18 mouse cellular contexts compared by ENCODE assay signal in the genomic region with DNA sequence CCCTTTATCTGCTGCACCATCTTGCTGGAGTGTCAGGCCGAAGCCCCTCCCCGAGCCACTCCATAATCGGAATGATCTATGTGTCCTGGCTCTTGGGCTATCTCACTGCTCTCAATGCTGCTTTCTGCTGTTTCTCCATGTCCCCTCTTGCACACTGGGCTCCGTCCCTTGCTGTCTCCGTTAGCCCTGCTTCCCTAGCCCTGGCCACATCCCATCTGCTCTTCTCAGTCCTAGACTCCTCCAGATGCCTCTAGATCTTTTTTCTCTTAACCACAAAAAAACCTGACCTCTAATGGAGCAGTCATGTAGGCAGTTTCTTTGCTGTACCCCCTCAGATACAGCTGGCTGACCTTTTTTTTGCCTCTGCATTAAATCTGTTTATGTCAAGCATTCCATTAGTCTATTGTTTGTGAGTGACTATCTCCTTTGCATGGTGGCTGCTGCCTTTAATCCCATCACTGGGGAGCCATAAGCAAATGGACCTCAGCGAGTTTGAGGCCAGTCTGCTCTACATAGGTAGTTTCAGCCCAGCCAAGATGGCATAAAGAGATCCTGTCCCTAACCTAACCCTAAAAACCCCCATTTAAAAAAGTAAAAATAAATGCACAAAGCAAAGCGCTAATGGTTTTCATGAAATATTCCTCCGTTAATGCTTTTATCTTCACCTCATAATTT. TPM values are rescaled to one million over a fixed set of nuclear protein-coding genes. Genes with fewer than 3 reads are reported as not detected.
DNase-seq lines count a peak whose midpoint lies in the region; ATAC-seq and TF ChIP-seq lines count a peak whose summit lies in the region.
"Had no signal": no experiment of that assay in that cellular context is flagged by ENCODE, and none has a peak within 500 bp of the region (broad histone marks: within the 10 kb centered on the region; RNA-seq: fewer than 3 reads in every experiment).

No protein-coding gene starts in this region.

- H3K9me3 ChIP-seq in ES-E14 (ENCODE audit: control insufficient read depth, insufficient read depth, low read depth, low read length) = no peaks in the 10 kb centered on the region
- H3K9me3 ChIP-seq in forebrain, embryonic 13.5 days (replicated peaks) = no peaks in the 10 kb centered on the region
- H3K9me3 ChIP-seq in hindbrain, embryonic 15.5 days = no peaks in the 10 kb centered on the region
- H3K9me3 ChIP-seq in midbrain, postnatal 0 days (ENCODE audit: low read length) = no peaks in the 10 kb centered on the region
- H3K9me3 ChIP-seq: limb, embryonic 12.5 days had no signal

- in situ Hi-C loops in ES-E14 (cut with MboI; ENCODE audit: low sequenced_read_pairs in 2 of 2, unreplicated experiment in 2 of 2) = no loop called here

- no peak for TF ChIP-seq CTCF in midbrain, postnatal 0 days (IDR thresholded peaks at IDR 0.05)

- H3K4me2 ChIP-seq in forebrain, embryonic 13.5 days = peak overlapping the region; percentile 34
- peak overlapping the region; percentile 26 for H3K4me2 ChIP-seq in hindbrain, embryonic 15.5 days
- peak overlapping the region; percentile 10; the same call in 1 of the 2 replicates for H3K4me2 ChIP-seq in midbrain, postnatal 0 days (ENCODE audit: low read depth, low read length, poor library complexity, severe bottlenecking)
- H3K4me2 ChIP-seq: limb, embryonic 12.5 days had no signal

- peak overlapping the region; percentile 25; the same call in 1 of the 2 replicates for H3K9ac ChIP-seq in ES-E14 (ENCODE audit: insufficient read depth, low read depth, low read length, poor library complexity, severe bottlenecking)
- no peak overlapping the region for H3K9ac ChIP-seq in forebrain, embryonic 13.5 days
- no peak overlapping the region for H3K9ac ChIP-seq in hindbrain, embryonic 15.5 days
- H3K9ac ChIP-seq in midbrain, postnatal 0 days (replicated peaks; ENCODE audit: low read length, poor library complexity, severe bottlenecking) = no peak overlapping the region
- H3K9ac ChIP-seq: limb, embryonic 12.5 days had no signal

- peak overlapping the region; percentile 100; the same call in 1 of the 2 replicates for H3K27ac ChIP-seq in ES-E14 (ENCODE audit: insufficient read depth, low read depth, low read length, poor library complexity, severe bottlenecking)
- H3K27ac ChIP-seq in forebrain, embryonic 13.5 days = peak overlapping the region; percentile 63; the same call in 1 of the 2 replicates
- H3K27ac ChIP-seq in hindbrain, embryonic 15.5 days (replicated peaks) = no peak overlapping the region
- H3K27ac ChIP-seq in midbrain, postnatal 0 days (ENCODE audit: low read depth, low read length) = 0 out of 2 replicates have a peak overlapping the region, but pooled peaks have one; percentile 47
- H3K27ac ChIP-seq: heart, adult 2 months; limb, embryonic 12.5 days had no signal

- no peaks in the 10 kb centered on the region for H3K27me3 ChIP-seq in forebrain, embryonic 13.5 days
- no peaks in the 10 kb centered on the region for H3K27me3 ChIP-seq in hindbrain, embryonic 15.5 days
- no peaks in the 10 kb centered on the region for H3K27me3 ChIP-seq in midbrain, postnatal 0 days (ENCODE audit: insufficient read depth, low read length)
- H3K27me3 ChIP-seq: limb, embryonic 12.5 days had no signal

- H3K4me3 ChIP-seq in ES-E14 (ENCODE audit: insufficient read depth in 1 of 2, low read depth in 1 of 2, low read length in 2 of 2, poor library complexity in 1 of 2, severe bottlenecking in 1 of 2) = no peak overlapping the region
- no peak overlapping the region for H3K4me3 ChIP-seq in forebrain, embryonic 13.5 days
- no peak overlapping the region for H3K4me3 ChIP-seq in hindbrain, embryonic 15.5 days
- H3K4me3 ChIP-seq in midbrain, postnatal 0 days (ENCODE audit: low read depth, low read length) = no peak overlapping the region
- H3K4me3 ChIP-seq: heart, adult 2 months; limb, embryonic 12.5 days had no signal

- peaks cover 12 to 23% of the 10 kb centered on the region in 2 experiments for H3K4me1 ChIP-seq in ES-E14 (ENCODE audit: control insufficient read depth in 2 of 2, insufficient read depth in 2 of 2, low read length in 2 of 2, poor library complexity in 1 of 2)
- H3K4me1 ChIP-seq in forebrain, embryonic 13.5 days = peaks cover 16% of the 10 kb centered on the region
- peaks cover 8% of the 10 kb centered on the region for H3K4me1 ChIP-seq in hindbrain, embryonic 15.5 days (replicated peaks)
- no peaks in the 10 kb centered on the region for H3K4me1 ChIP-seq in midbrain, postnatal 0 days (ENCODE audit: insufficient read depth, low read length)
- H3K4me1 ChIP-seq: limb, embryonic 12.5 days had no signal

- ATAC-seq in forebrain, embryonic 13.5 days = peak; percentile 57; the same call in 1 of the 2 replicates
- ATAC-seq in hindbrain, embryonic 15.5 days (ENCODE audit: low FRiP score, low read depth) = peak; percentile 49; the same call in 1 of the 2 replicates
- ATAC-seq in midbrain, postnatal 0 days (ENCODE audit: low FRiP score) = no peak
- ATAC-seq: intestine, postnatal 0 days had no signal

- WGBS in forebrain, embryonic 13.5 days = 35% methylated on average over 8 of the region's 8 CpGs
- WGBS in hindbrain, embryonic 15.5 days = 45% methylated on average over 8 of the region's 8 CpGs
- WGBS in midbrain, postnatal 0 days = 30% methylated on average over 8 of the region's 8 CpGs

- no peaks in the 10 kb centered on the region for H3K36me3 ChIP-seq in ES-E14 (ENCODE audit: control insufficient read depth, insufficient read depth, low read length, poor library complexity, severe bottlenecking)
- H3K36me3 ChIP-seq in forebrain, embryonic 13.5 days (ENCODE audit: poor library complexity, severe bottlenecking) = no peaks in the 10 kb centered on the region
- no peaks in the 10 kb centered on the region for H3K36me3 ChIP-seq in hindbrain, embryonic 15.5 days
- no peaks in the 10 kb centered on the region; the same call in 1 of the 2 replicates for H3K36me3 ChIP-seq in midbrain, postnatal 0 days (ENCODE audit: insufficient read depth, low read length)
- H3K36me3 ChIP-seq: limb, embryonic 12.5 days had no signal

- no peak for DNase-seq in ES-E14 (ENCODE audit: low read depth, low spot score)
- DNase-seq in midbrain, postnatal 0 days (ENCODE audit: low spot score) = no peak
- DNase-seq in urinary bladder, postnatal 4 days (ENCODE audit: low spot score in 2 of 2) = no peak
- DNase-seq in left cerebral cortex, adult 9 months (ENCODE audit: low spot score in 2 of 2) = no peak
- DNase-seq in natural killer cell, adult 2 months (ENCODE audit: low spot score in 2 of 2) = no peak
- DNase-seq: adrenal gland, postnatal 25 days; B cell, adult 2 months; heart, adult 2 months; kidney, postnatal 36 days; layer of hippocampus, postnatal 36 days; thymus, postnatal 4 days had no signal

TF ChIP-seq in ES-E14, 5 proteins besides CTCF, POLR2A, EP300 and RAD21:
- TF ChIP-seq CHD2 (IDR thresholded peaks at IDR 0.05; ENCODE audit: low read depth, low read length) (no peak), HCFC1 (IDR thresholded peaks at IDR 0.05; ENCODE audit: borderline replicate concordance, insufficient read depth, low read length) (no peak), ZNF384 (IDR thresholded peaks at IDR 0.05; ENCODE audit: low read depth, low read length) (no peak), MAFK (IDR thresholded peaks at IDR 0.05; ENCODE audit: insufficient read depth, low read depth, low read length) (no peak), ZC3H11A (IDR thresholded peaks at IDR 0.05; ENCODE audit: borderline replicate concordance, low read depth, low read length) (no peak)

RNA-seq across cellular contexts. Expression of a gene that starts 45.5 kb away (rescaled TPM):
- 0.79 and 0.85 TPM in 2 replicates for total RNA-seq in ES-E14 (2012; rRNA removed)
- polyA plus RNA-seq in forebrain, embryonic 13.5 days (2015; fragmentation: Nextera tagmentation; extraction: Ambion mirVana) = 10.9 and 15.6 TPM in 2 replicates
- 13.1 and 19.0 TPM in 2 replicates for polyA plus RNA-seq in hindbrain, embryonic 15.5 days (2015; fragmentation: Nextera tagmentation; extraction: Ambion mirVana)
- total RNA-seq in midbrain, postnatal 0 days (2014; rRNA removed) = 19.7 and 21.9 TPM in 2 replicates
- polyA plus RNA-seq in midbrain, postnatal 0 days (2015; fragmentation: Nextera tagmentation; extraction: Ambion mirVana) = 16.3 and 17.5 TPM in 2 replicates
- total RNA-seq: common myeloid progenitor, adult 5-6 weeks; MEL had no signal
- polyA plus RNA-seq: heart, postnatal 0 days had no signal

RNA-seq across cellular contexts. Expression of a gene that starts 49.2 kb away (rescaled TPM):
- total RNA-seq in ES-E14 (2012; rRNA removed) = 368 and 425 TPM in 2 replicates
- polyA plus RNA-seq in forebrain, embryonic 13.5 days (2015; fragmentation: Nextera tagmentation; extraction: Ambion mirVana) = 66.3 and 74.0 TPM in 2 replicates
- 46.1 and 49.7 TPM in 2 replicates for polyA plus RNA-seq in hindbrain, embryonic 15.5 days (2015; fragmentation: Nextera tagmentation; extraction: Ambion mirVana)
- total RNA-seq in midbrain, postnatal 0 days (2014; rRNA removed) = 120 and 154 TPM in 2 replicates
- polyA plus RNA-seq in midbrain, postnatal 0 days (2015; fragmentation: Nextera tagmentation; extraction: Ambion mirVana) = 23.8 and 37.1 TPM in 2 replicates

RNA-seq across cellular contexts. Expression of a gene that starts 49.8 kb away (rescaled TPM):
- 3.1 and 4.3 TPM in 2 replicates for total RNA-seq in ES-E14 (2012; rRNA removed)
- polyA plus RNA-seq in forebrain, embryonic 13.5 days (2015; fragmentation: Nextera tagmentation; extraction: Ambion mirVana) = 9.4 and 9.7 TPM in 2 replicates
- polyA plus RNA-seq in hindbrain, embryonic 15.5 days (2015; fragmentation: Nextera tagmentation; extraction: Ambion mirVana) = 5.8 and 8.4 TPM in 2 replicates
- total RNA-seq in midbrain, postnatal 0 days (2014; rRNA removed) = 1.3 and 2.6 TPM in 2 replicates
- polyA plus RNA-seq in midbrain, postnatal 0 days (2015; fragmentation: Nextera tagmentation; extraction: Ambion mirVana) = 6.7 and 7.4 TPM in 2 replicates
